Mouse (Mus musculus) limb, embryonic 15.5 days (tissue): Measurements from ENCODE around the gene Klhl12. TPM values are rescaled to one million over a fixed set of nuclear protein-coding genes. Genes with fewer than 3 reads are reported as not detected.
A peak's percentile ranks its signal among the peaks of the same experiment; 100 is the strongest.
"Not testable (repeated sequence)": the region's sequence is repeated elsewhere in the genome, so short reads cannot be mapped to it uniquely, and the experiment has no call there.

ENCODE experiments used
- ATAC-seq: fragments of 200-750 bp; cut with Nextera tagmentation; 2 replicates; pipeline ENCODE4 v1.8.0; 2017; ENCODE audit warnings: low read depth, moderate TSS enrichment; ENCODE audit not compliant: insufficient number of reproducible peaks, low FRiP score, low TSS enrichment
- H3K27ac ChIP-seq: fragments of 300-500 bp; sonication (generic); 2 replicates; pipeline ENCODE4 v1.5.1; 2015; ENCODE audit warnings: moderate library complexity, mild to moderate bottlenecking, inconsistent platforms
- H3K27me3 ChIP-seq: fragments of 300-500 bp; sonication (generic); 2 replicates; pipeline ENCODE4 v1.6.1; 2015; ENCODE audit warnings: inconsistent platforms
- H3K36me3 ChIP-seq: fragments of 300-500 bp; sonication (generic); 2 replicates; pipeline ENCODE4 v1.6.1; 2015; ENCODE audit warnings: inconsistent platforms
- H3K4me1 ChIP-seq: fragments of 300-500 bp; sonication (generic); 2 replicates; pipeline ENCODE4 v1.6.1; 2015; ENCODE audit warnings: inconsistent platforms
- H3K4me2 ChIP-seq: fragments of 300-500 bp; sonication (generic); 2 replicates; pipeline ENCODE4 v1.6.1; 2015; ENCODE audit warnings: mild to moderate bottlenecking, inconsistent platforms
- H3K4me3 ChIP-seq: fragments of 300-500 bp; sonication (generic); 2 replicates; pipeline ENCODE4 v1.5.1; 2015; ENCODE audit warnings: mild to moderate bottlenecking, inconsistent platforms
- H3K9ac ChIP-seq: fragments of 300-500 bp; sonication (generic); 2 replicates; pipeline ENCODE4 v1.6.1; 2015; ENCODE audit warnings: inconsistent platforms
- H3K9me3 ChIP-seq: fragments of 300-500 bp; sonication (generic); 2 replicates; pipeline ENCODE4 v1.6.1; 2016; ENCODE audit warnings: inconsistent platforms
- WGBS: fragments of 180-500 bp; shearing (Covaris S2); methylation state at CpG from one replicate; pipeline ENCODE4 v1.1.7; 2015; 5-methylcytosine and 5-hydroxymethylcytosine counted together
- polyA plus RNA-seq: library from polyadenylated mRNA; unstranded; fragments of >200 nt; fragmentation: Nextera tagmentation; extraction: Ambion mirVana; gene quantifications from 2 replicates; pipeline ENCODE4 v1.2.1, GENCODE M21; 2015

Klhl12 gene
- polyA plus RNA-seq, 1 experiment from 2014 or later: 25.9 TPM

DNA sequence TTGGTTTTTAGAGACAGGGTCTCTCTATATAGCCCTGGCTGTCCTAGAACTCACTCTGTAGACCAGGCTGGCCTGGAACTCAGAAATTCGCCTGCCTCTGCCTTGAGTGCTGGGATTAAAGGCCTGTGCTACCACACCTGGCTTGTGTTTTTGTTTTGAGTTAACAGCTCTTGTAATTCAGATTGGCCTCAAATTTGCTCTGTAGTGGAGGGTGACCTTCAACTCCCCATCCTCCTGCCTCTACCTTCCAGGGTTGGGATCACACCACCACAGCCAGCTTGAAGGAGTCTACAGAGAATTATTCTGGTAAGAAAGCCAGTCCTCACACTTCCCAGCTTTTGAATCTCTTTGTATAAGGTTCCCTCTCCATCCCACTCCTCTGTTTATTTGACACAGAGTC is 45.6 kb downstream of the Klhl12 start:
- Histone ChIP-seq H3K27ac (no peak overlapping the region), H3K4me3 (no peak overlapping the region), H3K9ac (no peak overlapping the region), H3K4me1 (peaks cover 2% of the 10 kb centered on the region; the same call in 1 of the 2 replicates), H3K4me2 (no peak overlapping the region), H3K27me3 (no peaks in the 10 kb centered on the region), H3K36me3 (peaks cover 35% of the 10 kb centered on the region), H3K9me3 (no peaks in the 10 kb centered on the region)
- ATAC-seq: no peak
- 100% methylated on average over 1 of the region's 1 CpGs for WGBS

DNA sequence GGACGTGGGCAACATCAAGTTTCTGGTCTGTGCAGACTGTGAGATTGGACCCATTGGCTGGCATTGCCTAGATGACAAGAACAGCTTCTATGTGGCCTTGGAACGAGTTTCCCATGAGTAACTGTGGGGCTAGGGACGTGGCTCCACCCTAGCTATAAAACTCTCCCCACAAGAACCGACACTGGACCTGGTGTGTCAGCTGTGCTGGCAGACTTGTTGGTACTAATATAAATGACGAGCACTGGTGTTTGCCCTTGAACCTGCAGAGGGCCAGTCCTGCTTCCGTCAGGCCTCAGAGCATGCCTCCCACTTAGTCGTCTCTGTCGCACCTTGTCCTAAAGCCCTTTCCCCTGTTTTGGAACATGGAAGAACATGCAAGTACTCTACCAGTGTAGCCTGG is 50.9 kb downstream of the Klhl12 start:
- Histone ChIP-seq H3K27ac (no peak overlapping the region), H3K27me3 (no peaks in the 10 kb centered on the region), H3K4me2 (no peak overlapping the region), H3K9me3 (no peaks in the 10 kb centered on the region), H3K36me3 (peaks cover 60% of the 10 kb centered on the region), H3K4me3 (no peak overlapping the region), H3K9ac (no peak overlapping the region), H3K4me1 (no peaks in the 10 kb centered on the region)
- no peak for ATAC-seq
- 89% methylated on average over 8 of the region's 8 CpGs for WGBS

DNA sequence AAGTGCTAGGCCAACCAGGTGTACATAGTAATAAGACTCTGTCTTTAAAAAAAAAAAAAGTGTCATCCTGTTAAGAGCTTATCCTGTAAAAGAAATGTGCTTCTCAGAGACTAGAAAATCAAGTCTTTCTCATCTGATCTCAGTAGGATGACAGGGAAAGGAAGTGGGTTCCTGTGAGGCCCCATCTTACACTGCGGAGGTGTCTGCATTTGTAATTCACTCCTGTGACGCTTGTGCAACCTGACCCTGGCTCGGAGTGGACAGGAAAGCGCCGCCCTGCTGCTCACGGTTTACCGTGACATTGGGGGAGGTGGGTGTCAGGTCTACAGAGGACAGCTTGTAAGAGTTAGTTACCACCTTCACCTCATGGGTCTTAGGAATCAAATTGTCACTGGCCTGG is 54.7 kb downstream of the Klhl12 start:
- Histone ChIP-seq H3K27me3 (peaks cover 22% of the 10 kb centered on the region), H3K9me3 (no peaks in the 10 kb centered on the region), H3K27ac (no peak overlapping the region), H3K36me3 (peaks cover 43% of the 10 kb centered on the region), H3K4me2 (no peak overlapping the region), H3K4me1 (peaks cover 13% of the 10 kb centered on the region), H3K9ac (no peak overlapping the region), H3K4me3 (no peak overlapping the region)
- ATAC-seq: no peak
- 41% methylated on average over 7 of the region's 7 CpGs for WGBS

DNA sequence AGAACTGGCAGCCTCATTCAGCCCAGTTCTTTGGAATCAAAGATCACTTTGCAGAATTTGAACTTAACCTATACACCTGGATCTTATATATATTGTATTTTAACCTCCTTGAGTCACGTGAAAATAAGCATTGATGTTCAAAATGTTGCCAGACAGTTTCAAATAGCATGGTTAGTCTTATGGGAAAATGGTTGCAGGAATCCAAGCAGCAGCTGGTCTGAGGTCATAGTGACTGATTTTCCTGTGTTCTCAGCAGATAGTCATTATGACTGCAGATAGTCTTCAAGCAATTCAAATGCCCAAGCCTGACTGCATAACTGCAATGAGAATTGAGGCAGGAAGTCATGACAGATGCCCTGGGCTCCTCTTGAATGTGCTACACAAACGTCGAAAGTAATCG is 56.9 kb downstream of the Klhl12 start:
- Histone ChIP-seq H3K9me3 (no peaks in the 10 kb centered on the region), H3K9ac (no peak overlapping the region), H3K27ac (no peak overlapping the region), H3K4me1 (peaks cover 26% of the 10 kb centered on the region), H3K36me3 (peaks cover 22% of the 10 kb centered on the region), H3K27me3 (peaks cover 22% of the 10 kb centered on the region), H3K4me2 (no peak overlapping the region), H3K4me3 (no peak overlapping the region)
- WGBS: 45% methylated on average over 4 of the region's 4 CpGs
- ATAC-seq: no peak

DNA sequence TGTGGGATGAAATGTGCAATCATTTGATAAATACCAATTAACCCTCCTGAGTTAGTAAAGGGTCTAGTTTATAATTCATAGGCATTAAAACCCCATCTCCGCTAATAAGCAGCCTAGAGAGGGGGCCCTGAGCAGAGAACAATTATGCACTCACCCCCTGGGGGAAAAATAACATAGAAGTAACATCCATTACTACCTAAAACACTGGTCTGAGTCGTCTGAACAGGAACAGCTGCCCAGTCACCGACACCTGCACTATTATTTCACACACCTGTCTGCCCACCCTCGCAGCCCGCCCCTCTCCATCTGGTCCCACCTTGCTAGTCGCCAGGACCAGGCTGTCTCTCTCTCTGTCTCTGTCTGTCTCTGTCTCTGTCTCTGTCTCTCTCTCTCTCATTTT is 57.3 kb downstream of the Klhl12 start:
- no peak overlapping the region for H3K27ac ChIP-seq
- no peak for ATAC-seq
- H3K9ac ChIP-seq: no peak overlapping the region
- H3K9me3 ChIP-seq: no peaks in the 10 kb centered on the region
- H3K4me2 ChIP-seq: no peak overlapping the region
- no peak overlapping the region for H3K4me3 ChIP-seq
- peaks cover 22% of the 10 kb centered on the region for H3K27me3 ChIP-seq
- H3K4me1 ChIP-seq: peaks cover 26% of the 10 kb centered on the region
- 33% methylated on average over 6 of the region's 6 CpGs for WGBS
- peaks cover 18% of the 10 kb centered on the region for H3K36me3 ChIP-seq

DNA sequence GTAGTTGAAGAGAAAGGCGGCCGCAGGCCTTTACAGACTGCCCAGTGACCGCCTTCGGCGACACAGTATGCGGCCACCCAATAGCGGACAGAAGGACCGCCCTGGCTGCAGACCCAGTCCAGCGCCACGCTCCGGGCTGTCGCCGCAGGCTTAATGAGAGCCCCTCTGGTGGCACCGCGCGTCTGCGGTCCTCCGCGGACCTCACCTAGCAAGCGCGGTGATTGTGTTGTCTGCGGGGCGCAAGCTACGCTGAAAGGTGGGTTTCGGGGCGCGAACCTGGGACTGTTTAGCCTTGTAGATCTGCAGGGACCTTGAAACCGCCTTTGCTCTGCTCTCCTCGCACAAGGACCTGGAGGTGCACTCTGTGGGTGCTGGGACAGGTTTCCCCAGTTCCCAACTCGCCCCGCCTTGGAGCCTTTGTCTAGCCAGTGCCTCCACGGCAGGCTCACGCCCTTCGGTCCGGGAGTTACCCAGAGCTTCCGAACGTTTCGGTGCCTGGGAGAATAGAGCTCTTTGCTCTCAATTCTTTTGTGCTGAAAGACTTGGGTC is 58.1 kb downstream of the Klhl12 start:
- Histone ChIP-seq H3K4me1 (peaks cover 26% of the 10 kb centered on the region), H3K27ac (peak overlapping the region; percentile 59; the same call in 1 of the 2 replicates), H3K9me3 (no peaks in the 10 kb centered on the region), H3K36me3 (peaks cover 10% of the 10 kb centered on the region), H3K27me3 (peaks cover 22% of the 10 kb centered on the region), H3K9ac (peak overlapping the region; percentile 37; the same call in 1 of the 2 replicates), H3K4me3 (peak overlapping the region; percentile 41), H3K4me2 (peak overlapping the region; percentile 78)
- WGBS: 3% methylated on average over 38 of the region's 38 CpGs
- ATAC-seq: peak; percentile 30; the same call in 1 of the 2 replicates

DNA sequence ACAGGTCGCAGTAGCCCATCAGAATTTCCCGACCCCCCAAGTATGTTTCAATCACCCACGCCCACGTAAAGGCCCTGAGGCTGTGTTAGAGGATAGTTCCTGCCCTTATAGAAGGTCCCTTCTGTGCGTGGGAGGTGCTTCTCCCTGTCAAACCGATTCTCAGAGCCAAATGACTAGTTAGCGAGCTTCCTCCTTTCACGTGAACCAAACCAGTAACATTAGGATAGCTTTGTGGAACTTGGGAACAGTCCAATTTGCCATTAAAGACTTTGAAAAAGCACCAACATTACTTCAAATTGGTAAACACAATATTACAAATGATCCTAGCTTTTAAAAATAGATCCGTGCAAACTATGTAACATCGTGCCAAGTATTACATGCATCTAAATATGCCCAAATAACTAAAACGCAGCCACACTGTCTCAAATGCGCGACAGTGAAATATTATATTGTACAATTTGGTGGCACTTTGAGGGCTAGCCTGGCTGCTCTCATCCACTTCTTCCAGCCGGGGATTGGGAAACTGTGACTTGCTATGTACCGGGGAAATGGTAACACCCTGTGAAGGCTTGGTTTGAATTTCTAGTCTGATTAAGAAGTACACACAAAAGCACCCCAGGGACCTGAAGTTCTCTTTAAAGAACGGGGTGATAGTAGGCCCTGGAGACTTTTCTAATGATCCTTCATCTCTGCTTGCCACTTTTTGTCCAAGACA is 58.7 kb downstream of the Klhl12 start:
- WGBS: 40% methylated on average over 16 of the region's 16 CpGs
- Histone ChIP-seq H3K9me3 (no peaks in the 10 kb centered on the region), H3K36me3 (peaks cover 6% of the 10 kb centered on the region; the same call in 1 of the 2 replicates), H3K9ac (no peak overlapping the region), H3K4me1 (peaks cover 30% of the 10 kb centered on the region), H3K4me2 (peak overlapping the region; percentile 78), H3K4me3 (peak overlapping the region; percentile 41), H3K27me3 (peaks cover 22% of the 10 kb centered on the region), H3K27ac (no peak overlapping the region)
- ATAC-seq: no peak

DNA sequence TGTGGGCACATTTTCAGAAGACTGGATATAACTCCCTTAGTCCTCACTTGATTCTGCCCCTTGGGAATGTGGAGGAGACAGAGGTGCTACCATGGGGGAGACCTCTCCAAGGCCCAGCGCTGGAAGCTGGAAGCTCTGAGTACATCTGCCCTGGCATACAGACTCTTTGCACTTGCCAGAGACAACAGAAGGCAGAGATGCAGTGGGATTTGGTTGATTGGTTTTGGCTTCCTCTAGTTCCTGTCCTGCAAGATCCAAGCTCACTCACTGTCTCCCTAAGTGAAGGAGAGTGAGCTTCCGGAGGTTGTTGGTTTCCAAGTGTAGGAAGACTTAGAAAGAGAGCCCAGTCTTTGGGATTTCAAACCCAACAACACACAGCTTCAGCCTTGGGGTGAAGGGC is 60.6 kb downstream of the Klhl12 start:
- H3K27ac ChIP-seq: peak overlapping the region; percentile 55
- no peak for ATAC-seq
- H3K9ac ChIP-seq: no peak overlapping the region
- peaks cover 22% of the 10 kb centered on the region for H3K27me3 ChIP-seq
- H3K36me3 ChIP-seq: no peaks in the 10 kb centered on the region
- WGBS: 52% methylated on average over 2 of the region's 2 CpGs
- no peak overlapping the region for H3K4me3 ChIP-seq
- peaks cover 30% of the 10 kb centered on the region for H3K4me1 ChIP-seq
- H3K9me3 ChIP-seq: no peaks in the 10 kb centered on the region
- no peak overlapping the region for H3K4me2 ChIP-seq

DNA sequence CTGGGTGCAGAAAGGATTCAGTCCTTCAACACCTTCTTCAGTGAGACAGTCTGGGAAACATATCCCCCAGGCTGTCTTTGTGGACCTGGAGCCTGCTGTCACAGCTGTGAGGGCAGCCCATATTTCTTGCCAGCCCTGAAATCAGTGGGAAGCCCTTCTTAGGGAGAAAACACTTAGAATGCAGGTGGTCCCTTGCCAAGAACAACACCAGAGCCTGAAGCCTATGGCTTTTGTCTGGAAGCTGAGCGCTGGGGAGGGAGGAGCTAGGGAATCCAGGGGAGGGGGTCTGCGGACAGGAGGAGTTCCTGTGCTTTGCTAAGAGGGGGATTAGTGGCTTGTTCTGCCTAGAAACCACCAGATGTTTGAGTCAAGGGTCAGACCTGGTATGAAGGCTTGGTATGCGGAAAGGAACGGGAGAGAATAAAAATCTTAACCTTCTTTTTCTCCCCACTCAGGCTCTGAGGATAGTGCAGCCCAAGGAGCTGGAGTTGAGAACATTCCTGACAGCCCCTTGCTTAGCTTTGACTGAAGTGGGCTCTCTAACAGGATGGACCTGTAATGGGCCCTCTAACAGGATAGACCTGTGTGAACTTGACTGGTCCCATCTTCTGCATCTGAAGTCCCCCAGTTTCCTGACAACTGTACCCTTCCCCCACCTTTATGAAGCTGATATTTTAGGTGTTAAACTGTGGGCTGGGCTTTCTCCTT is 61.3 kb downstream of the Klhl12 start:
- WGBS: 9% methylated on average over 4 of the region's 4 CpGs
- ATAC-seq: 0 out of 2 replicates have a peak, but pooled peaks have one; percentile 52

DNA sequence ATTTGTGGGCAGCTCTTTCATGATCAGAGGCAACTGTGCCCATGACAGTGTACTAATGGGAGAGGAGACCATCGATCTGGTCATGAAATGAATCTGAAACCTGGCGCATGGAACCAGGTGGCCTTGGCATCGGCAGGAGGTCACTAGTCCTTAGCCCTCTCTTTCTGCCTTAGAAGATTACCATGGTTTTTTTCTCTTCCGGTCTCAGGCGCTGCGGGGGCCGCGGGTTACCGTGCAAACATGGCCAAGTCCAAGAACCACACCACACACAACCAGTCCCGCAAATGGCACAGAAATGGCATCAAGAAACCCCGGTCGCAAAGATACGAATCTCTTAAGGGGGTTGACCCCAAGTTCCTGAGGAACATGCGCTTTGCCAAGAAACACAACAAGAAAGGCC is 62.5 kb downstream of the Klhl12 start:
- WGBS: 95% methylated on average over 14 of the region's 14 CpGs
- not testable (repeated sequence) for ATAC-seq, H3K27ac ChIP-seq

More for the DNA sequence above, 61.3 kb downstream of the Klhl12 start:
- Histone ChIP-seq H3K4me2 (no peak overlapping the region), H3K27ac (peak overlapping the region; percentile 55), H3K27me3 (peaks cover 19% of the 10 kb centered on the region), H3K4me3 (no peak overlapping the region), H3K36me3 (no peaks in the 10 kb centered on the region), H3K9ac (no peak overlapping the region), H3K4me1 (peaks cover 30% of the 10 kb centered on the region), H3K9me3 (no peaks in the 10 kb centered on the region)

DNA sequence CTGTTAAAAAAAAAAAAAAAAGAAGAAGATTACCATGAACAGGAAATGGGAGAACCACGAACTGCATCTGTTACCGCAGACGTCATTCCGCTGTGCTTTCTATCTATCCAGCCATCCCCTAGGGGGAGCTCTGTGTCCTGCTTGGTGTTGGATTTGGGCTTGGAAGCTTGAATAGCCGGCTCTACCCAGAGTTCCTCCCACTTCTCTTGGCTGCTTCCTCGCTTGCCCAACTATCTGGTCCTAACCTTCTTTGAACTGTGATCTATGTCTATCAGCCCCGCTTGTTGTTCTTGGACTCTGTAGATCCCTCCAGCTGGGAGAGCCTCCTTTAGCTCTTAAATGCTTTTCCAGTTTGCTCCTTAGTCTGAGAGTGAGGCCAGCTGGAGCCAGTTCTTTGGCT is 63.3 kb downstream of the Klhl12 start:
- no peak overlapping the region for H3K9ac ChIP-seq
- H3K27ac ChIP-seq: no peak overlapping the region
- no peaks in the 10 kb centered on the region for H3K9me3 ChIP-seq
- 9% methylated on average over 7 of the region's 7 CpGs for WGBS
- no peak overlapping the region for H3K4me2 ChIP-seq
- peaks cover 20% of the 10 kb centered on the region for H3K4me1 ChIP-seq
- no peaks in the 10 kb centered on the region for H3K36me3 ChIP-seq
- 0 out of 2 replicates have a peak, but pooled peaks cover 3% of the 10 kb centered on the region for H3K27me3 ChIP-seq
- ATAC-seq: no peak
- no peak overlapping the region for H3K4me3 ChIP-seq

More for the DNA sequence above, 62.5 kb downstream of the Klhl12 start:
- not testable (repeated sequence) for H3K27me3 ChIP-seq, H3K9ac ChIP-seq, H3K36me3 ChIP-seq, H3K4me2 ChIP-seq, H3K9me3 ChIP-seq, H3K4me3 ChIP-seq
- peaks cover 28% of the 10 kb centered on the region for H3K4me1 ChIP-seq

DNA sequence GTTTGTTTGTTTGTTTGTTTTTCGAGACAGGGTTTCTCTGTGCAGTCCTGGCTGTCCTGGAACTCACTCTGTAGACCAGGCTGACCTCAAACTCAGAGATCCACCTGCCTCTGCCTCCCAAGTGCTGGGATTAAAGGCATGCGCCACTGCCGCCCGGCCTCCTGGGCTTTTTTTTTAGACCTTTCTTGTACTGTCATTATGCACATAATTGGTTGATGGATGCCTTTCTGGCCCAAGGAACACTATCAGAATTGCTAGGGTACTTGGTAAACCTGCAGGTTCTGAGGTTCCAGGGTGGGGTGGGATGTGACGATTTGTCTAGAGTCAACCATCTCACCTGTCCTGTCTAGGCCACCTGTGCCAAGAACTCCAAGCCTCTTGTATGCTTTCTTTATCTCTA is 63.9 kb downstream of the Klhl12 start:
- H3K27ac ChIP-seq, H3K9ac ChIP-seq, H3K9me3 ChIP-seq, H3K36me3 ChIP-seq, H3K27me3 ChIP-seq, ATAC-seq, H3K4me3 ChIP-seq, H3K4me2 ChIP-seq: not testable (repeated sequence)
- peaks cover 18% of the 10 kb centered on the region for H3K4me1 ChIP-seq
- WGBS: 93% methylated on average over 5 of the region's 5 CpGs
